In genomic region chr14:103069465-103069863, GRCm38 (mm10) we compare ENCODE assay signal across 9 mouse cellular contexts. TPM values are rescaled to one million over a fixed set of nuclear protein-coding genes. Genes with fewer than 3 reads are reported as not detected.
A peak's percentile ranks its signal among the peaks of the same experiment; 100 is the strongest.
DNase-seq lines count a peak whose midpoint lies in the region; ATAC-seq and TF ChIP-seq lines count a peak whose summit lies in the region.
"Had no signal": no experiment of that assay in that cellular context is flagged by ENCODE, and none has a peak within 500 bp of the region (broad histone marks: within the 10 kb centered on the region; RNA-seq: fewer than 3 reads in every experiment).

No protein-coding gene starts in this region.

- no peak for TF ChIP-seq CTCF in G1E (IDR thresholded peaks at IDR 0.05; ENCODE audit: low read depth, low read length)

- H3K27me3 ChIP-seq in heart, embryonic 10.5 days (ENCODE audit: insufficient read depth, poor library complexity, severe bottlenecking): no peaks in the 10 kb centered on the region
- no peaks in the 10 kb centered on the region for H3K27me3 ChIP-seq in G1E (ENCODE audit: insufficient read depth, low read length)
- H3K27me3 ChIP-seq in heart, embryonic 15.5 days: no peaks in the 10 kb centered on the region

- 21% methylated on average over 12 of the region's 12 CpGs for WGBS in heart, embryonic 10.5 days
- 14% methylated on average over 12 of the region's 12 CpGs for WGBS in heart, embryonic 15.5 days
- 25% methylated on average over 12 of the region's 12 CpGs for WGBS in macrophage (ENCODE audit: missing documents)

- H3K4me1 ChIP-seq in heart, embryonic 10.5 days: peaks cover 12% of the 10 kb centered on the region
- H3K4me1 ChIP-seq in G1E (ENCODE audit: insufficient read depth, low read depth, low read length): peaks cover 42% of the 10 kb centered on the region
- peaks cover 15% of the 10 kb centered on the region for H3K4me1 ChIP-seq in heart, embryonic 15.5 days (replicated peaks)

- no peak for DNase-seq in heart, embryonic 10.5 days (ENCODE audit: low spot score)
- DNase-seq in heart, adult 18-20 months: no peak
- no peak for DNase-seq in G1E (ENCODE audit: low spot score)
- no peak for DNase-seq in urinary bladder, postnatal 25 days (ENCODE audit: low spot score)
- DNase-seq in c-Kit-positive CD71-positive TER-119-positive erythroid progenitor cells, embryonic 14.5 days (ENCODE audit: low spot score): no peak
- DNase-seq in spleen, adult 12 weeks (ENCODE audit: low spot score): no peak

- peak overlapping the region; percentile 92 for H3K4me2 ChIP-seq in heart, embryonic 15.5 days

- H3K27ac ChIP-seq in heart, embryonic 10.5 days: peak overlapping the region; percentile 94
- peak overlapping the region; percentile 93 for H3K27ac ChIP-seq in heart, embryonic 15.5 days
- peak overlapping the region; percentile 83 for H3K27ac ChIP-seq in macrophage

- peak overlapping the region; percentile 74; the same call in 1 of the 2 replicates for H3K9ac ChIP-seq in heart, embryonic 15.5 days

- no peaks in the 10 kb centered on the region for H3K9me3 ChIP-seq in heart, embryonic 10.5 days
- H3K9me3 ChIP-seq in G1E (replicated peaks): no peaks in the 10 kb centered on the region
- no peaks in the 10 kb centered on the region for H3K9me3 ChIP-seq in heart, embryonic 15.5 days (replicated peaks)

- H3K4me3 ChIP-seq in heart, embryonic 10.5 days: peak overlapping the region; percentile 79
- H3K4me3 ChIP-seq in G1E (ENCODE audit: low read depth, low read length) (peak overlapping the region; percentile 80), macrophage (ENCODE audit: inconsistent target) (peak overlapping the region; percentile 28)
- peak overlapping the region; percentile 83 for H3K4me3 ChIP-seq in heart, embryonic 15.5 days

- peaks cover 41% of the 10 kb centered on the region for H3K79me2 ChIP-seq in macrophage (ENCODE audit: inconsistent target)

- ATAC-seq in G1E (ENCODE audit: extremely low read depth, insufficient number of reproducible peaks, low FRiP score, poor library complexity, severe bottlenecking): peak; percentile 4
- no peak for ATAC-seq in heart, embryonic 15.5 days (replicated peaks; ENCODE audit: insufficient number of reproducible peaks, insufficient read depth, low FRiP score, low read depth)

- peaks cover 27% of the 10 kb centered on the region for H3K36me3 ChIP-seq in heart, embryonic 10.5 days
- H3K36me3 ChIP-seq in G1E (replicated peaks) (peaks cover 26% of the 10 kb centered on the region), macrophage (ENCODE audit: inconsistent target) (peaks cover 28% of the 10 kb centered on the region)
- H3K36me3 ChIP-seq in heart, embryonic 15.5 days: peaks cover 15% of the 10 kb centered on the region; the same call in 1 of the 2 replicates

RNA-seq across cellular contexts. Expression of gene Cln5, which starts 0.6 kb away (rescaled TPM):
- polyA plus RNA-seq in heart, embryonic 10.5 days (2016; fragmentation: Nextera tagmentation; extraction: Ambion mirVana): 28.3 and 30.5 TPM in 2 replicates
- total RNA-seq in heart, adult 18-20 months (2021): 10 to 100 TPM; 20.0 to 21.3 TPM
- total RNA-seq in G1E (2014; fragmentation: Nextera tagmentation) (49.4 and 56.6 TPM in 2 replicates), G1E (2017) (51.8 and 63.8 TPM in 2 replicates)
- polyA plus RNA-seq in G1E (2012) (7.6 and 8.8 TPM in 2 replicates), macrophage (2018) (76.7 to 111 TPM (median 104 TPM) in 3 replicates)
- 23.6 and 26.1 TPM in 2 replicates for polyA plus RNA-seq in heart, embryonic 15.5 days (2015; fragmentation: Nextera tagmentation; extraction: Ambion mirVana)
- 100 to 1,000 TPM in 4 of 26 experiments, 10 to 100 TPM in 22; 23.3 to 150 (median 64.8) TPM for total RNA-seq in macrophage (2018; cell fraction: chromatin; rRNA removed)
- 100 to 1,000 TPM; 102 to 195 (median 120) TPM for total RNA-seq in macrophage (2018; cell fraction: cytosol; rRNA removed)
- total RNA-seq in macrophage (2018; cell fraction: nucleus; rRNA removed): 100 to 1,000 TPM in 22 of 26 experiments, 10 to 100 TPM in 4; 76.2 to 217 (median 134) TPM

RNA-seq across cellular contexts. Expression of gene Acod1, which starts 22.7 kb away (rescaled TPM):
- 0.08 TPM in 1 of 2 replicates, not detected in the other for polyA plus RNA-seq in heart, embryonic 10.5 days (2016; fragmentation: Nextera tagmentation; extraction: Ambion mirVana)
- not detected for total RNA-seq in heart, adult 18-20 months (2021)
- not detected in 2 replicates for total RNA-seq in G1E (2014; fragmentation: Nextera tagmentation)
- 0.35 and 0.38 TPM in 2 replicates for total RNA-seq in G1E (2017)
- polyA plus RNA-seq in G1E (2012): not detected in 2 replicates
- polyA plus RNA-seq in heart, embryonic 15.5 days (2015; fragmentation: Nextera tagmentation; extraction: Ambion mirVana): 0.06 TPM in 1 of 2 replicates, not detected in the other
- total RNA-seq in macrophage (2018; cell fraction: chromatin; rRNA removed): 1,000 to 10,000 TPM in 9 of 26 experiments, 100 to 1,000 TPM in 11, 10 to 100 TPM in 4, 1 to 10 TPM in 2; 6.8 to 5,659 (median 647) TPM
- 1,000 to 10,000 TPM in 10 of 26 experiments, 100 to 1,000 TPM in 8, 10 to 100 TPM in 4, 1 to 10 TPM in 4; 5.8 to 5,279 (median 809) TPM for total RNA-seq in macrophage (2018; cell fraction: cytosol; rRNA removed)
- total RNA-seq in macrophage (2018; cell fraction: nucleus; rRNA removed): 1,000 to 10,000 TPM in 15 of 26 experiments, 100 to 1,000 TPM in 6, 10 to 100 TPM in 5; 13.1 to 5,165 (median 1,063) TPM
- 12.2 to 32.9 TPM (median 13.4 TPM) in 3 replicates for polyA plus RNA-seq in macrophage (2018)
- total RNA-seq: layer of hippocampus, adult 18-20 months had no signal

RNA-seq across cellular contexts. Expression of gene Fbxl3, which starts 29.9 kb away (rescaled TPM):
- 18.4 TPM in 2 replicates for polyA plus RNA-seq in heart, embryonic 10.5 days (2016; fragmentation: Nextera tagmentation; extraction: Ambion mirVana)
- 10 to 100 TPM; 58.2 to 61.1 TPM for total RNA-seq in heart, adult 18-20 months (2021)
- total RNA-seq in G1E (2014; fragmentation: Nextera tagmentation): 47.9 and 50.8 TPM in 2 replicates
- total RNA-seq in G1E (2017): 81.0 and 101 TPM in 2 replicates
- polyA plus RNA-seq in G1E (2012): 12.0 and 12.6 TPM in 2 replicates
- 18.8 and 20.0 TPM in 2 replicates for polyA plus RNA-seq in heart, embryonic 15.5 days (2015; fragmentation: Nextera tagmentation; extraction: Ambion mirVana)
- total RNA-seq in macrophage (2018; cell fraction: chromatin; rRNA removed): 100 to 1,000 TPM; 139 to 437 (median 255) TPM
- 10 to 100 TPM; 30.9 to 98.7 (median 59.1) TPM for total RNA-seq in macrophage (2018; cell fraction: cytosol; rRNA removed)
- 100 to 1,000 TPM in 25 of 26 experiments, 10 to 100 TPM in 1; 89.1 to 303 (median 191) TPM for total RNA-seq in macrophage (2018; cell fraction: nucleus; rRNA removed)
- 27.5 to 57.4 TPM (median 29.6 TPM) in 3 replicates for polyA plus RNA-seq in macrophage (2018)

Comparison
In these comparisons a context has a peak if more than half of its experiments do, and no peak if none do; other contexts are left out.
1. H3K4me3 ChIP-seq: peak in every context shown above with its lines; median percentile 83 in heart, embryonic 15.5 days; 80 in G1E; 79 in heart, embryonic 10.5 days; 28 in macrophage.
2. RNA of gene Acod1, which starts 22.7 kb away (polyA plus RNA-seq): 12.2 to 32.9 TPM in macrophage; 0.08 TPM in heart, embryonic 10.5 days, 0.06 TPM in heart, embryonic 15.5 days and not detected in G1E; every median in the first group is over 10 times any median in the second.
3. Peak in every context shown above with its lines, with median percentiles within 50 percentile points of each other: H3K27ac ChIP-seq.